Mouse (Mus musculus): ENCODE results near the gene Zfp318.

DNA sequence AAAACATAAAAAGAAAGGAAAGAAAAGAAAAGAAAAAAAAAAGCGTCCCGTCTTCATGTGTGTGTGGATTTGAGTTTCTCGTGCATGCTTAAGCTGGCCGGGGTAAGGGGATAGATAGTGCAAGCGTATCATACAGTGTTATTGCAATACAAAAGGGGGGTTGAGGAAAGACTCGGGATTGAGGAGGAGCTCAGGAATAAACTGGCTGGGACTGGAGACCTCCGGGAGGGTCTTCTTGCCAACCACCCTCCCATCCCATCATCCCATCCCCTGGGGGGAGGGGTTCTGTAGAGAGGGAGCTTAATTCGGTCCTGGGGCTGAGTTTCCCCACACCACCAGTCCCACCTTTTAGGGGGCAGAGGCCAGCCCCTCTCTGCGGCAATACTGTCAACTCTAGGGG is 71.0 kb downstream of the Zfp318 start:
- TF ChIP-seq MAFK (IDR thresholded peaks at IDR 0.05; ENCODE audit: insufficient read depth, low read depth, low read length) = no peak
- TF ChIP-seq ZNF384 (IDR thresholded peaks at IDR 0.05; ENCODE audit: low read depth, low read length) = no peak
- no peak for TF ChIP-seq ZC3H11A (IDR thresholded peaks at IDR 0.05; ENCODE audit: borderline replicate concordance, low read depth, low read length)
- no peak for TF ChIP-seq HCFC1 (IDR thresholded peaks at IDR 0.05; ENCODE audit: borderline replicate concordance, insufficient read depth, low read length)

All from ES-E14 (cell line).